Mouse (Mus musculus) heart, embryonic 13.5 days (tissue): ENCODE results near the gene Armcx4. TPM values are rescaled to one million over a fixed set of nuclear protein-coding genes. Genes with fewer than 3 reads are reported as not detected.

Source experiments
- polyA plus RNA-seq: library from polyadenylated mRNA; unstranded; fragments of >200 nt; fragmentation: Nextera tagmentation; extraction: Ambion mirVana; gene quantifications from 2 replicates; pipeline ENCODE4 v1.2.1, GENCODE M21; 2015

The Armcx4 gene
- polyA plus RNA-seq, 1 experiment from 2014 or later, result 4.1 TPM

Other genes starting within 250 kb of the Armcx4 start
- not detected in 2 replicates for gene Taf7l, start 210.0 kb upstream of the Armcx4 start, polyA plus RNA-seq
- 69.2 and 78.0 TPM in 2 replicates for gene Timm8a1, start 144.7 kb upstream of the Armcx4 start, polyA plus RNA-seq
- gene Btk, start 102.9 kb upstream of the Armcx4 start, polyA plus RNA-seq, result 1.4 and 2.2 TPM in 2 replicates
- 261 and 287 TPM in 2 replicates for gene Rpl36a, start 100.9 kb upstream of the Armcx4 start, polyA plus RNA-seq
- gene Gla, start 85.4 kb upstream of the Armcx4 start, polyA plus RNA-seq, result 3.2 and 3.7 TPM in 2 replicates
- gene Hnrnph2, start 85.3 kb upstream of the Armcx4 start, polyA plus RNA-seq, result 109 and 123 TPM in 2 replicates
- gene Armcx1, start 31.4 kb downstream of the Armcx4 start, polyA plus RNA-seq, result 41.0 and 46.1 TPM in 2 replicates
- 18.9 and 19.0 TPM in 2 replicates for gene Armcx6, start 64.9 kb downstream of the Armcx4 start, polyA plus RNA-seq
- gene Armcx3, start 70.1 kb downstream of the Armcx4 start, polyA plus RNA-seq, result 75.1 and 82.7 TPM in 2 replicates
- 61.5 and 64.3 TPM in 2 replicates for gene Armcx2, start 122.7 kb downstream of the Armcx4 start, polyA plus RNA-seq